In genomic region chrX:61727516-61728310, GRCm38 (mm10) we compare ENCODE assay signal across 21 mouse cellular contexts. TPM values are rescaled to one million over a fixed set of nuclear protein-coding genes. Genes with fewer than 3 reads are reported as not detected.
"Had no signal": no experiment of that assay in that cellular context is flagged by ENCODE, and none has a peak within 500 bp of the region (broad histone marks: within the 10 kb centered on the region; RNA-seq: fewer than 3 reads in every experiment).

No protein-coding gene starts in this region.

- H3K36me3 ChIP-seq: midbrain, embryonic 10.5 days; midbrain, embryonic 12.5 days; neural tube, embryonic 12.5 days; stomach, embryonic 15.5 days had no signal

- H3K4me3 ChIP-seq: midbrain, embryonic 10.5 days; midbrain, embryonic 12.5 days; myocyte; neural tube, embryonic 12.5 days; stomach, embryonic 15.5 days had no signal

- H3K9ac ChIP-seq: liver, postnatal 0 days; lung, embryonic 14.5 days; midbrain, embryonic 12.5 days; neural tube, embryonic 12.5 days; stomach, embryonic 15.5 days had no signal

- H3K27ac ChIP-seq: midbrain, embryonic 10.5 days; midbrain, embryonic 12.5 days; neural tube, embryonic 12.5 days; stomach, embryonic 15.5 days; stomach, postnatal 0 days had no signal

- ATAC-seq: liver, postnatal 0 days; midbrain, embryonic 16.5 days had no signal

- H3K27me3 ChIP-seq: midbrain, embryonic 12.5 days; neural tube, embryonic 12.5 days; stomach, embryonic 15.5 days had no signal

- DNase-seq: liver, postnatal 0 days; lung, embryonic 14.5 days; lung, postnatal 10 days; lung, postnatal 4 days; midbrain, embryonic 14.5 days; right cerebral cortex, postnatal 14 days; thymus, adult 2 months; thymus, postnatal 25 days; thymus, postnatal 4 days had no signal

- H3K4me2 ChIP-seq: lung, embryonic 14.5 days; midbrain, embryonic 12.5 days; neural tube, embryonic 12.5 days; stomach, embryonic 15.5 days had no signal

- H3K9me3 ChIP-seq: midbrain, embryonic 10.5 days; midbrain, embryonic 12.5 days; neural tube, embryonic 12.5 days; stomach, embryonic 15.5 days had no signal

- H3K4me1 ChIP-seq: midbrain, embryonic 12.5 days; neural tube, embryonic 12.5 days; stomach, embryonic 15.5 days had no signal

RNA-seq across cellular contexts. Expression of gene Ldoc1, which starts 18.4 kb away (rescaled TPM):
- total RNA-seq: megakaryocyte, adult 5-6 weeks; megakaryocyte-erythroid progenitor cell, adult 5-6 weeks; neutrophil, adult 5-6 weeks had no signal
- polyA plus RNA-seq: liver, postnatal 0 days; myocyte; spleen, adult 2 months; testis, adult 2 months had no signal
